Mouse (Mus musculus) liver, adult 2 months (tissue): ENCODE measurements around the gene Pgf. TPM values are rescaled to one million over a fixed set of nuclear protein-coding genes. Genes with fewer than 3 reads are reported as not detected.
A peak's percentile ranks its signal among the peaks of the same experiment; 100 is the strongest.

Experiments used
- DNase-seq: peaks from one replicate; pipeline ENCODE4 v3.0.0-alpha.2; 2011; ENCODE audit warnings: low read depth, low spot score; ENCODE audit errors: extremely low read depth
- H3K27ac ChIP-seq: fragments of 200-500 bp; replicated peaks from 2 replicates; pipeline ENCODE4 v1.5.1; 2012; ENCODE audit warnings: low read depth, mild to moderate bottlenecking, control low read depth, inconsistent platforms, low read length; ENCODE audit not compliant: insufficient read depth
- H3K27me3 ChIP-seq: fragments of 200-500 bp; 2 replicates; pipeline ENCODE4 v1.6.1; 2012; ENCODE audit warnings: mild to moderate bottlenecking, moderate library complexity, low read length, inconsistent platforms; ENCODE audit not compliant: control insufficient read depth, insufficient read depth
- H3K36me3 ChIP-seq: fragments of 200-500 bp; 2 replicates; pipeline ENCODE4 v1.6.1; 2012; ENCODE audit warnings: low read length, inconsistent platforms; ENCODE audit not compliant: control insufficient read depth, insufficient read depth
- H3K4me1 ChIP-seq: fragments of 200-500 bp; 2 replicates; pipeline ENCODE4 v1.6.1; 2011; ENCODE audit warnings: low read length; ENCODE audit not compliant: control insufficient read depth, insufficient read depth
- H3K4me3 ChIP-seq: fragments of 200-500 bp; 2 replicates; pipeline ENCODE4 v1.5.1; 2011; ENCODE audit warnings: low read depth, mild to moderate bottlenecking, control low read depth, low read length, moderate library complexity; ENCODE audit not compliant: insufficient read depth
- H3K79me2 ChIP-seq: fragments of 200-500 bp; 2 replicates; pipeline ENCODE4 v1.6.1; 2012; ENCODE audit warnings: inconsistent platforms, mild to moderate bottlenecking, low read length, moderate library complexity; ENCODE audit not compliant: control insufficient read depth, insufficient read depth
- H3K9ac ChIP-seq: fragments of 200-500 bp; 2 replicates; pipeline ENCODE4 v1.6.1; 2012; ENCODE audit warnings: low read depth, mild to moderate bottlenecking, control low read depth, inconsistent platforms, low read length
- CTCF ChIP-seq: fragments of 200-500 bp; IDR thresholded peaks from 2 replicates; pipeline ENCODE4 v1.5.1; 2011; ENCODE audit warnings: low read depth, low read length, control low read depth
- POLR2A ChIP-seq: fragments of 200-500 bp; IDR thresholded peaks from 2 replicates; pipeline ENCODE4 v1.6.1; 2011; ENCODE audit warnings: low read length, control low read depth; ENCODE audit not compliant: insufficient read depth; ENCODE audit errors: extremely low read depth
- WGBS: fragments of 180-500 bp; shearing (Covaris S2); methylation state at CpG from one replicate; pipeline ENCODE4 v1.1.7; 2018; 5-methylcytosine and 5-hydroxymethylcytosine counted together
- polyA plus RNA-seq: library from polyadenylated mRNA; depleted of rRNA; stranded (reverse); fragments of >200 nt; gene quantifications from 2 replicates; pipeline ENCODE4 v1.2.3, GENCODE M21; 2012; rRNA removed
- total RNA-seq: library from RNA; depleted of rRNA; stranded (reverse); fragments of >200 nt; gene quantifications from 2 replicates; pipeline ENCODE4 v1.2.3, GENCODE M21; 2014; rRNA removed

Pgf gene
- total RNA-seq (not detected in 2 replicates), polyA plus RNA-seq (not detected in 2 replicates)

DNA sequence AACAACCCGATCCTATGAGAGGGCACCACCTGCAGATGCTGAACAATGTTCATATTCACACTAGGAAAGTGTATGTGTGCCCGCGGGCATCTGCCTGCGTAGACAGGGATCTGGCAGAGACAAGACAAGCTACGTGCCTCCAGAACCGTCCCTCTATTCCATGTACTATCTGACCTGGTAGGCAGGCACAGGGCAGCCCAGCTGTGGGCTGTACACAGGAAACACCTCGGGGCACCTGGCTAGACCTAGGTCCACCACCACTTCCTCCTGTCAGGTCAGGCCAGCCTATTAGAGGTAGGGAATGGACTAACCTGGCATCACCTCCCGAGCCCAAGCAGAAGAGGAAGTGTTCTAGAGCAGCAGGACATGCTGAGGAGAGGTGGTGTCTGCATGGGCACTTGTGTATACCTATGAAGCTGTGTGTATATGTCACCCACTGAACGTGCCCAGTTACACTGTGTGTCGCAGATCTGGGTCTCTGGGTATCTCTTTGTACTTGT is at the start of gene Pgf:
Pgf (minus strand) TSS at position 51 of the 500 bp plus-strand sequence.
- no peaks in the 10 kb centered on the region for H3K79me2 ChIP-seq
- H3K4me3 ChIP-seq = peak within 1 kb of the TSS; percentile 3; the same call in 1 of the 2 replicates
- 82% methylated on average over 10 of the region's 10 CpGs for WGBS
- H3K4me1 ChIP-seq = no peaks in the 10 kb centered on the region
- TF ChIP-seq POLR2A (no peak), CTCF (no peak)
- no peak within 1 kb of the TSS for H3K27ac ChIP-seq
- no peaks in the 10 kb centered on the region for H3K36me3 ChIP-seq
- 0 out of 2 replicates have a peak within 1 kb of the TSS, but pooled peaks have one; percentile 6 for H3K9ac ChIP-seq
- no peak for DNase-seq
- peaks cover 12% of the 10 kb centered on the region for H3K27me3 ChIP-seq

DNA sequence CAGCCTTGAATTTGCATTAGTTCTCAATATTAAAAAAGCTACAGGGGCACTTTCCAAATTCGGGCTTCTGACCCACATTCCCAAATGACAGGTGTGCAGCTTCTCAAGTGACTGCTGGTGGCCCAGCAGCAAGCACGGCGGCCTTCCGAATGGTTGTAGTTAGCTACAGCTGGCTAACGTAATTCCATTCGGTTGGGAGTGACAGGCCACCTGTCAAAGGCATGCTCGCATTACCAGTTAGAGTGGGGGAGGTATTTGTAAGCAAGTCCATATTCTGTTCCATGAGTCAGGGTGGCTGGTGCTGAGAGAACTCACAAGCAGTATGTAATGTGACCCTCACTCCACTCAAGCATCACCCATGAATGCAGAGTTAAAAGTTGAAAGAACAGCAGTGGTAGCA is 49.6 kb upstream of the Pgf start:
- DNase-seq = no peak
- Histone ChIP-seq H3K4me3 (no peak overlapping the region), H3K27ac (no peak overlapping the region), H3K79me2 (no peaks in the 10 kb centered on the region), H3K9ac (no peak overlapping the region), H3K27me3 (no peaks in the 10 kb centered on the region), H3K4me1 (no peaks in the 10 kb centered on the region), H3K36me3 (peaks cover 14% of the 10 kb centered on the region; the same call in 1 of the 2 replicates)
- 86% methylated on average over 7 of the region's 7 CpGs for WGBS
- no peak for TF ChIP-seq POLR2A
- TF ChIP-seq CTCF = no peak

DNA sequence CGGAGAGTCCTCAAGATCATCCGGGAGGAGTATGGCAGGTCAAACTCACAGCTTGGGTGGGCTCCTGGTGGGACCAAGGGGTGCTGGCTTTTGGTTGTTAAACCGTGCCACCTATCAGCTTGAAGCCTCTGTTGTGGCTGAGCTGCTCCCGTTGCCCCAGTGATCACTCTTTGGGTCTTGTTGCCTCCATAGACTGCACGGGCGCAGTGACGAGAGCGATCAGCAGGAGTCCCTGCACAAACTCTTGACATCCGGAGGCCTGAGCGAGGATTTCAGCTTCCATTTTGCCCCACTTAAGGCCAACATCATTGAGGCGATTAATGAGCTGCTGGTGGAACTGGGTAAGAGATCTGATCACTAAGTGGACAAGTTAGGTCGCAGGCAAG is 42.3 kb upstream of the Pgf start:
- no peak for TF ChIP-seq POLR2A
- TF ChIP-seq CTCF = 0 out of 2 replicates have a peak, but pooled peaks have one; percentile 2
- Histone ChIP-seq H3K36me3 (peaks cover 7% of the 10 kb centered on the region; the same call in 1 of the 2 replicates), H3K9ac (peak overlapping the region; percentile 82)

DNA sequence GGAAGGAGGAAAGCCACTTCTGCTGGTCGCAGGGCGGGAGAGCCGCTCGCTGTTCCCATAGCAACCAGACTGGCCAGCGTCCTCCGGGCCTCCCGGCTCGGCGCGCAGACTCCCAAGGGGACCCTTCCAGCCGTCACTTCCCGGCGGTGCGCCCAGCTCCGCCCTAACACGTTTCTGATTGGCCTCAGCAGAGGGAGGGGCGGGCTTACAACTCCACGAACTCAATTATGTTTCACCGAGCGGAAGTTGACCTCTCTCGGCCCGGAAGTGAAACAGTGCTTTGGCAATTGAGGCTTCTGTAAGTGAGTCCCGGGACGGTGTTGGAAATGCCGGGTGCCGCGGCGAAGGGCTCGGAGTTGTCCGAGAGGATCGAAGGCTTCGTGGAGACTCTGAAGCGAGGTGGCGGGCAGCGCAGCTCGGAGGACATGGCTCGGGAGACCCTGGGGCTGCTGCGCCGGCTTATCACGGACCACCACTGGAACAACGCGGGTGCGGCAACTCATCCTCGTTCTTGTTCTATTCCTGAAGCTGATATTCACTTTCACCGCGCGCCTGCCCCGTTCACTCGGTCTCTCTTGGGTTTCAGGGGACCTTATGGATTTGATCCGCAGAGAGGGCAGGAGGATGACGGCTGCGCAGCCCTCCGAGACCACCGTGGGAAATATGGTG is 41.8 kb upstream of the Pgf start, which contains the start of gene Eif2b2:
Eif2b2 (plus strand) TSS at position 246 of the 669 bp plus-strand sequence.
- H3K9ac ChIP-seq = peak within 1 kb of the TSS; percentile 82
- H3K27me3 ChIP-seq = no peaks in the 10 kb centered on the region
- H3K4me3 ChIP-seq = peak within 1 kb of the TSS; percentile 83
- TF ChIP-seq CTCF (no peak), POLR2A (0 out of 2 replicates have a peak, but pooled peaks have one; percentile 33)
- H3K36me3 ChIP-seq = peaks cover 7% of the 10 kb centered on the region; the same call in 1 of the 2 replicates
- DNase-seq = peak; percentile 96
- H3K79me2 ChIP-seq = peaks cover 6% of the 10 kb centered on the region; the same call in 1 of the 2 replicates
- peaks cover 5% of the 10 kb centered on the region; the same call in 1 of the 2 replicates for H3K4me1 ChIP-seq
- H3K27ac ChIP-seq = peak within 1 kb of the TSS; percentile 32
- WGBS = under 1% methylated on average over 54 of the region's 54 CpGs

More for the DNA sequence above, 42.3 kb upstream of the Pgf start:
- Histone ChIP-seq H3K79me2 (peaks cover 6% of the 10 kb centered on the region; the same call in 1 of the 2 replicates), H3K27ac (no peak overlapping the region; the same call in 1 of the 2 replicates), H3K4me1 (peaks cover 5% of the 10 kb centered on the region; the same call in 1 of the 2 replicates), H3K27me3 (no peaks in the 10 kb centered on the region), H3K4me3 (peak overlapping the region; percentile 83)
- DNase-seq = no peak
- WGBS = 5% methylated on average over 12 of the region's 12 CpGs

DNA sequence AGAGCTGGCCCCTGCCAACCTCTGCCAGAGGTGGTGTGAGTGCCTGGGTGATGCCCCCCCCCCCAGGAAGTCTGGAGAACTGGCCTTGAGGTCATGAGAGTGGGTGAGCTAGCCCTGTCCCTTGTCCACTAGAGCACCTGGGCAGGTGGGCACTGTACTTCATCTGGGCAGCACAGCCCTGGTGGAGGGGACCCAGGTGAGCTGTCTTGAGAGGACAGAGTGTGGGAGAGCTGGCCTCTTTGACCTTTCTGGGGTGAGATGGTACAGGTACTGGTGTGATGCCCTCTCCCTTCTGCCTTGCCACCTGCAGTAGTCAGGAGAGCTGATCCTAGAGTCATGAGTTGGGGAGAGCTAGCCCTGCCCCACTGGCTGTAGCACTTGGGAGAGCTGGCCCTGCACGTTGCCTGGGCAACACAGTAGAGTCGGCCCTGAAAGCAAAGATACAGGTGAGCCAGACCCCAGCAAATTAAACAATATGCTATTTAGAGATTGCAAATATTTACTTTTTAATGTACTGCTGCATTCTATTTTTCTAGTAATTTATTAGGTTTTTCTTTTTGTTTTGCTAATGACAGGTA is 40.2 kb upstream of the Pgf start:
- Histone ChIP-seq H3K27me3 (no peaks in the 10 kb centered on the region), H3K27ac (no peak overlapping the region), H3K4me1 (peaks cover 5% of the 10 kb centered on the region; the same call in 1 of the 2 replicates), H3K79me2 (peaks cover 6% of the 10 kb centered on the region; the same call in 1 of the 2 replicates), H3K9ac (no peak overlapping the region), H3K36me3 (peaks cover 5% of the 10 kb centered on the region; the same call in 1 of the 2 replicates), H3K4me3 (no peak overlapping the region)
- DNase-seq = no peak
- TF ChIP-seq CTCF = no peak
- WGBS = 50% methylated on average over 2 of the region's 2 CpGs
